Comparison of ENCODE assay signal across 27 mouse cellular contexts in the genomic region with DNA sequence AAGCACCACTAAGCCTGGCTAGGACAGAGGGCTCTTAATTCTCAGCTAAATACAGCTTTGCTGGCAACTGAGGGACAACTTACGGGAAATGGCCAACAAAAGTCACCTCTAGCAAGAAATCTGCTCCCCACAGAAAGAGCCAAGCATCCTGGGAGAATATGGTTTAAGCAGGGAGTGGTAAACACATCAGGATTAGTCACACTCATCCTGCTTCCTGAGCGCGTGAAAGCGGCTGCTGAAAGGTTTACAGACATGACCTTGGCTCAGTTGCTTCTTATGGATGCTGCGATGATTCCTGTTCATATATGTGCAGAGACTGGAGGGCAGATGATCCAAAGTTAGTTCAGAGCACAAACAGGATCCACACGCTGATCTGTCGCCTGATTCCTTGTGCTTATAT. TPM values are rescaled to one million over a fixed set of nuclear protein-coding genes. Genes with fewer than 3 reads are reported as not detected.
DNase-seq lines count a peak whose midpoint lies in the region; TF ChIP-seq lines count a peak whose summit lies in the region.
"Had no signal": no experiment of that assay in that cellular context is flagged by ENCODE, and none has a peak within 500 bp of the region (broad histone marks: within the 10 kb centered on the region; RNA-seq: fewer than 3 reads in every experiment).

No protein-coding gene starts in this region.

- no peaks in the 10 kb centered on the region for H3K36me3 ChIP-seq in limb, embryonic 10.5 days
- H3K36me3 ChIP-seq: embryonic facial prominence, embryonic 12.5 days; embryonic facial prominence, embryonic 15.5 days; forebrain, embryonic 12.5 days; forebrain, embryonic 15.5 days; heart, embryonic 10.5 days; heart, embryonic 13.5 days; hindbrain, embryonic 15.5 days had no signal

- peak overlapping the region; percentile 24; the same call in 1 of the 2 replicates for H3K27ac ChIP-seq in gastrocnemius, adult 2 months
- H3K27ac ChIP-seq in limb, embryonic 10.5 days = peak overlapping the region; percentile 76; the same call in 1 of the 2 replicates
- H3K27ac ChIP-seq: embryonic facial prominence, embryonic 15.5 days; forebrain, embryonic 12.5 days; forebrain, embryonic 15.5 days; heart, embryonic 13.5 days; hindbrain, embryonic 15.5 days had no signal

- H3K9me3 ChIP-seq in limb, embryonic 10.5 days (replicated peaks) = no peaks in the 10 kb centered on the region
- H3K9me3 ChIP-seq: embryonic facial prominence, embryonic 12.5 days; embryonic facial prominence, embryonic 15.5 days; forebrain, embryonic 12.5 days; forebrain, embryonic 15.5 days; heart, embryonic 10.5 days; heart, embryonic 13.5 days; hindbrain, embryonic 15.5 days had no signal

- peaks cover 26% of the 10 kb centered on the region for H3K4me1 ChIP-seq in limb, embryonic 10.5 days

- intact Hi-C loops in gastrocnemius, adult 2 months (cut with DNase I) = no loop called here

- H3K27me3 ChIP-seq in limb, embryonic 10.5 days (ENCODE audit: low read depth, poor library complexity, severe bottlenecking) = peaks cover 15% of the 10 kb centered on the region
- H3K27me3 ChIP-seq: embryonic facial prominence, embryonic 12.5 days; embryonic facial prominence, embryonic 15.5 days; forebrain, embryonic 15.5 days; hindbrain, embryonic 15.5 days; Patski had no signal

- WGBS in limb, embryonic 10.5 days = 88% methylated on average over 7 of the region's 7 CpGs

- H3K4me3 ChIP-seq in gastrocnemius, adult 2 months = no peak overlapping the region
- H3K4me3 ChIP-seq in limb, embryonic 10.5 days = no peak overlapping the region
- H3K4me3 ChIP-seq: embryonic facial prominence, embryonic 12.5 days; embryonic facial prominence, embryonic 15.5 days; erythroblast, embryonic 14.5 days; forebrain, embryonic 12.5 days; forebrain, embryonic 15.5 days; heart, embryonic 13.5 days; hindbrain, embryonic 15.5 days had no signal

- no peak for DNase-seq in gastrocnemius, adult 2 months
- DNase-seq in gastrocnemius, postnatal 4 days (ENCODE audit: low spot score in 2 of 2) = no peak
- peak; percentile 7 for DNase-seq in R1 (ENCODE audit: low read depth, low spot score)
- no peak for DNase-seq in limb, embryonic 10.5 days (ENCODE audit: low spot score)
- DNase-seq in kidney, postnatal 10 days = no peak
- no peak for DNase-seq in c-Kit-positive CD71-positive TER-119-positive erythroid progenitor cells, embryonic 14.5 days (ENCODE audit: low spot score)
- DNase-seq in adrenal gland, postnatal 25 days = no peak
- no peak for DNase-seq in gastrocnemius, adult 18-20 months (ENCODE audit: low spot score)
- DNase-seq: adrenal gland, adult 2 months; adrenal gland, postnatal 14 days; cerebellum, adult 11 months; cerebellum, adult 2 months; cerebellum, adult 9-11 months; cerebellum, postnatal 25 days; gastrocnemius, postnatal 14 days; heart, adult 18-20 months; heart, postnatal 14 days; heart, postnatal 4 days had no signal

- TF ChIP-seq CTCF in gastrocnemius, adult 2 months (IDR thresholded peaks at IDR 0.05) = no peak

RNA-seq across cellular contexts. Expression of gene Tmem44, which starts 50.4 kb away (rescaled TPM):
- total RNA-seq in gastrocnemius, adult 2 months (2021) = 1 to 10 TPM; 1.7 to 2.1 TPM
- 10 to 100 TPM in 1 of 2 experiments, 1 to 10 TPM in 1; 9.7 to 11.2 TPM for total RNA-seq in gastrocnemius, postnatal 4 days (2021)
- 18.9 and 21.6 TPM in 2 replicates for polyA plus RNA-seq in limb, embryonic 10.5 days (2016; fragmentation: Nextera tagmentation; extraction: Ambion mirVana)
- total RNA-seq in adrenal gland, postnatal 25 days (2021) = 3.2 and 4.5 TPM in 2 replicates
- 1 to 10 TPM; 1.3 to 1.9 TPM for total RNA-seq in gastrocnemius, adult 18-20 months (2021)
